Mouse (Mus musculus) inflammation-experienced regulatory T-cells, adult 6 months (primary cell): ENCODE data around the gene Ccdc187. TPM values are rescaled to one million over a fixed set of nuclear protein-coding genes. Genes with fewer than 3 reads are reported as not detected.

Source experiments
- ATAC-seq: one replicate; pipeline ENCODE4 v1.8.0; 2017
- polyA plus RNA-seq, 3 experiments: library from polyadenylated mRNA; unstranded; fragments of 100-300 nt; shearing (Covaris generic); gene quantifications; one replicate each; pipeline ENCODE4 v1.2.1; 2017

The Ccdc187 gene
- polyA plus RNA-seq, 3 experiments from 2014 or later, result 0.04 TPM; not detected in 2

DNA sequence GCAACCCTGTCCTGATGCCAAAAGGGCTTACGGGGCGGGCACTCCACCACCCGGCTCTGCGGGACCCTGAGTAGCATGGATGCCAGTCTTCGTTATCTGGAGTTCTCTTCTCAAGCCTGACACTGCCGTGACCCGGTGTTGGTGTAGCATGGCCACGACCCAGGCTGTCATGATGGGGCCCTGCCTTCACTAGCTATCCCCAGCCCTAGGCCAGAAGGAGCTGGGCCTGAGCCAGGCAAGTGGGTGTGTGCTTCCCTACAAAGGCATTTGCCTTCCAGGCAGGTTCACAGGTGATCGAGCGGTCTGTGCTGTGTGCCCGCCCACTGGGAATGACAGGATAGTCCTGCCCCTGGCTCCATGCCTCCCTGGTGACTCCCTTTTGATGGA is 21.6 kb upstream of the Ccdc187 start:
- ATAC-seq, result peak; percentile 17

DNA sequence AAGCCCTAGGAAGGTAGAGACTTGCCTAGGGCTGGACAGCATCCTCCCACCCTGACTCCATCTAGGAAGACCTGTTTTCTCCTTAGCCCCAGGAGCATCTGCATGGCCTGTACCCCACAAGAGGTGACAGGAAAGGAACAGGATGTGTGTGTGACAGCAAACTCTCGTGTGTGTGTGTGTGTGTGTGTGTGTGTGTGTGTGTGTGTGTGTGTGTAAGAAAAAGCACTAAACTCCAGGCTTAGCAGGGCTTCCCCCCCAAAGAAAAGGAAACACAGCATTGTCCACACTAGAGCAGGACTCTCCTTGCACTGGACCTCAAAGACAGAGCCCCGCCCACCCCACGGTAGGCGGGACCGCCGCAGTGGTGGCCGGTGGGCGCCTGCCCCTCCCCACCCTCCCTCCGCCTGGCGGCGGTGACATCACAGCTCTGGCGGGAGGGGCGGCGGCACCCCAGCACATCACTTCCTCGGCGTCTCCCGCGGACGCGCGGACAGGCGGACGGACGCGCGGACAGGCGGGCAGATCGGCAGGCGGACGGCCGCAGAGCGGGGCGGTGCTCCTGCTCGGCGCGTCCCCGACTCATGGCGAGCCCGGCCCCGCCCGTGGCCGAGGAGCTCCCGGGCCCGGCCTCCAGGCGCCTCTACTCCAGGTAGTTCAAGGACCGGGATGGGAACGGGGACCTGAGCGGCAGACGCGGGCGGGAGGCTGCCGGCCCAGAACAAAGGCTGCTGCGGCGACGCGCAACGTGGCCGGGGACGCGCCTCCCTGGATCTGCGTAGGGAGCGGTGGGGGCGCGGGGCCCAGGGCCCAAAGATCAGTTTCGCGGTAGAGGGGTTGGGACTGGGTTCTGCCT is 20.9 kb upstream of the Ccdc187 start, which contains the start of gene Gpsm1:
Gene Gpsm1 (plus strand): TSS at position 444 of the 853 bp plus-strand sequence.
- peak; percentile 68 for ATAC-seq

DNA sequence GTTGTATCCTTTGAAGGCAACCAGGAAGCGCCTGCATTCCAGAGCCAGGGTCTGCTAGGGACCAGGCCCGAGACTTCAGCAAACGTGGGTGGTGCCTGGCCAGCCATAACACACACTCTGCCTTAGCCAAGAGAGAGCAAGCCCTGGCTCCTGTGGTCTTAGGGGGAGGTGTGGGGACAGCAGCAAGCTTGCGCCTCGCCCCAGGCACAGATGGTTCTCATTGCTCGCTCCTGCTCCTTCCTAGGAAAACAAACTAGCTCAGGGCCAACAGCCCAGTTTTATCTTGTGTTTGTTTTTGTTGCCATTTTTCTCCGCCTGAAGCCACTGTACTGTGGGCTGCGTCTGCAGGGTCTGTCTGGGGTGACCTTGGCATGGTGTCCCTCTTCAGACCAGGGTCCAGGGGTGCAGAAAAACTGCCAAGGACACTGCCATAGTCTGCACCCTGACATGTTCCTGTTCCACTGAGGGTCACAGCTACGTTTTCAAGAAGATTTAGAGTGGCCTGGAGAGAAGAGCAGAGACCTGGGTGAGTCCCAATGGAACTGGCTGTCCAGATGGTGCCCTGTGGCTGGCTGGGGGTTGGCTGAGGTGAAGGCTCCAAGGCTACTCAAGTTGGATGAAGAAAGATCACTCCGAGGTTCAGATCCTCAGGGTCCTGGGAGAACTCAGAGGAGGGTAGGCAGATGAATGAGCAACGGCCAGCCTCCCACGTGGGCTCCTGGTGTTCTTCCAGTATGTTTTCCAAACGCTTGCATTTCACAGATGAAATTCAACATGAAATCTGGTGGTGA is 20.1 kb upstream of the Ccdc187 start:
- no peak for ATAC-seq

DNA sequence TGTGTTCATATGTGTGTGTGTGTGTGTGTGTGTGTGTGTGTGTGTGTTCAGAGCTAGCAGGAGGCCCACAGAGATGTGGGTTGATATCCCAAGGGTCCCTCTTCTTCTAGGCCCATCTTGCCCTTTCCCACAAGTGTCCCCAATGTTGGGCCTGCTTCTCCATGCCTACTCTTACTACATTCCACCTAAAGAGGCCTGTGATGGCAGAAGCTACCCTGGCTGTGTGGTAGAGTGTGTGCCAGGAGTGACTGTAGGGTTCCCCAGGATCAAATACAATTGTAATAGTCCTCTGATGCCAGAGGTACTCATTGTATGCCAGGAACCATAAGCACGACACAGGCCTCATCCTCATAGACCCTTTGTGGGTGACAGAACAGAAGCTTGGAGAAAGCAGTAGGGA is 19.0 kb upstream of the Ccdc187 start:
- ATAC-seq, result no peak

DNA sequence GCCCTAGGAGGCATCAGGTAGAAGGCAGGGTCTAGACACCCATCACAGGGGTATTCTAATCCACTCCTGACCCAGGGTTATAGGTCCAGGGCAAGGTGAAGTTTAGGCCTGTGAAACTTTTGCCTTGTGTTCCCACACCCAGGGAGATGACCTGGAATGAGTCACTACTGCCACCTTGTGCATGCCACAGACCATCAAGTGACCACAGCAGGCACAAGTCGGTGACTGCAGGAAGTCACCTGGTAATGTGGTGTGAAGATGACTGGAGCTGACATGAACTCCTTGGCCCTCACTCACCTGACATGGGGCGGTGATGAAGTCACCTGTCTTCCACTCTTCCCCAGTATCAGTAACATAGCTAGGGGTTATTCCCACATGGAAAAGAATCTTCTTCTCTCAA is 18.5 kb upstream of the Ccdc187 start:
- no peak for ATAC-seq

GRCm38 (mm10) chr2:26311936-26312335 is 17.6 kb upstream of the Ccdc187 start:
- ATAC-seq, result no peak

DNA sequence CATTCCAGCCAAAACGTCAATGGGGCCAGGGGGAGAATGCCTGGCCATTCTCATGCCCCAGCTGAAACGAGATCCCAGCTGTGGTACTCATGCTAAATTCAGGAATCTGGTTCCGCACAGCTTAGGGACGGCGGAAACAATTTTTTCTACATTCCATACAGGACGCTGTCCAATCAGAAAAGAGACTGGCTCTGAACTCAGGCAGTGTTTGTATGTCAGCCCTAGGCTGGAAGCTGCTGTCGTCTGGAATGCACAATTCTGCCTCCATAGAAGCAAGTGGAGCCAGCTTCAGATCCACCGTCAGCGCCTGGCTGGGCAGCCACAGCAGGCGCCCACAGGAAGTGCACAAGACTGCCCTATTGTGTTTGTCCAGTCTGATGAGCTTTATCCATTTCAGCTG is 15.4 kb upstream of the Ccdc187 start:
- ATAC-seq, result no peak

- no peak for ATAC-seq
These were observed 12.3 kb upstream of the Ccdc187 start for GRCm38 (mm10) chr2:26306702-26307101.

- no peak for ATAC-seq
These were observed 11.2 kb upstream of the Ccdc187 start for GRCm38 (mm10) chr2:26305555-26305954.

- no peak for ATAC-seq
These were observed 10.4 kb upstream of the Ccdc187 start for GRCm38 (mm10) chr2:26304711-26305110.

GRCm38 (mm10) chr2:26302005-26302503 is 7.7 kb upstream of the Ccdc187 start:
- ATAC-seq, result no peak

- no peak for ATAC-seq
These were observed 6.4 kb upstream of the Ccdc187 start for GRCm38 (mm10) chr2:26300808-26301174.

DNA sequence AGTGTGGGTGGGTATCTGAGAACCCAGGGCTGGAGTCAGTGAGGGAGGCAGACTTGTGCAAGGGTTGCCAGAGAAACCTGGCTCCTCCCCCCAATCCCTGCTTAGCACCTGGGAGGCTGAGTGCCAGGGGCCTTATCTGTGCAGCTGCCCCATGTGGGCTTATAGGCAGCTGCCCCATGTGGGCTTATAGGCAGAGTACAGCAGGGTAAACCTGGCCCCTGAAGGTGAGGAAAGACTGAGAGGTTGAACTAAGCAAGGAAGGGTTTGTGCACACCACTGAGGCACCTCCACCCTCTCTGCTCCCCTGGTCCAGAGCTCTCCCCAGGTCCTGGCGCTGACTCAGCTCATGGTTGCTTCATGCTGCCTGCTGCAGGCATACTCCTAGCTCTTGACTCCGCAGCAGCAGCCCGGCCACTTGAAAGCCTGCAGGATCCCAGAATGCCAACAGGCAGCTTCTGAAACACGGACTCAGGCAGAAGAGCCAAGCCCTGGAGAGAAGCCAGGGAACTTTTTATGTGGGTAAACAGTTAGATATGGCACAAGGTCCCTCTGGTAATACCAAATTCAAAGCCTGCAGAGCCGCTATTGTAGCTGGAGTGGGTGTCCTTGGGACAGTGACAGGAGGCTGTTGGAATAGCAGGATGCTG is 5.9 kb upstream of the Ccdc187 start:
- ATAC-seq, result no peak

GRCm38 (mm10) chr2:26299336-26299735 is 5.0 kb upstream of the Ccdc187 start:
- no peak for ATAC-seq

DNA sequence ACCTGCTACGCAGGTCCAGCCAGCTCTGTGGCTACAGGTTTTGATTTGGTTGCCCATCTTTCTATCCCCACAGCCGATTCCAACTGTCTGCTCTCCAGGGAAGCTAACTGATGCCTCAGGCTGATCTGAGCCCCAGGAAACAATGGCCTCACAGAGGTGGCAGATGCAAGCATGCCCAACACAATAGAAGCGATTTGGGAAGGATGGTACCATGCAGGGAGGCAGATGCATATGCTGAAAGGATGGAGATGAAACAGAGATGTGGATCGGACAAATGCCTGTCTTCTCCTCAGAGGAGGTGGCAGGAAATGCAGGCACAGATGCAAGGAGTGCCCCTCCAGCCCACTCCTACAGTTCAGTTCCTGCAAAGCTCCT is 4.5 kb upstream of the Ccdc187 start:
- ATAC-seq, result no peak

- ATAC-seq, result no peak
These were observed 4.0 kb upstream of the Ccdc187 start for GRCm38 (mm10) chr2:26298208-26298855.

DNA sequence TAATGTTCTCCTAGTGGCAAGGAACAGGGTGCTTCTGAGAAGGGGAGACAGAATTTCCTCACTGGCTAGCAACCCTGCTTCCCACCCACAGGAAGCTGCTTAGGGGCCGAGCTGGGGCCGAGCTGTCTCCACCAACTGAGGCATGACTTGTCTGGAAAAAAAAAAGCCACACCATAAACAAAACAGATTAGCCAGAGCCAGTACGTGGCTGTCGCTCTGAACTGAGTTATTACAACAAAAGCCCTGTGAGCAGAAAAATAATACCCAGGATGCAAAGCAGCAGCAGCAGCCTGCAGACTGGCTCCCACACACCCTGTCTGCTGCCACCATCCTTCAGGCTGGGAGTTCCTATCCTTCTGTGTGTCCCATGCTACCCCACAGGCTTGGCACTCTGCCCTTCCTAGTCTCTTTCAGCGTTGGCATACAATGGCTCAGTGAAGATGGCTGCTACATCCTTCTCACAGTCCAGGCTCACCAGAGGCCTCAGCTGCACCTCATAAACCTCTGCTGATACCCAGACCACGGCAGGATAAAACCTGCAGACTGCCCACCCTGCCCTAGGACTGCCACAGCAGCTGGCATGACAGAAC is 2.3 kb upstream of the Ccdc187 start:
- no peak for ATAC-seq

GRCm38 (mm10) chr2:26290133-26290532 is 4.2 kb downstream of the Ccdc187 start:
- no peak for ATAC-seq

- ATAC-seq, result no peak
These were observed 8.0 kb downstream of the Ccdc187 start for GRCm38 (mm10) chr2:26286391-26286790.

- ATAC-seq, result no peak
These were observed 8.6 kb downstream of the Ccdc187 start for GRCm38 (mm10) chr2:26285804-26286203.

GRCm38 (mm10) chr2:26280594-26280993 is 13.8 kb downstream of the Ccdc187 start:
- no peak for ATAC-seq

DNA sequence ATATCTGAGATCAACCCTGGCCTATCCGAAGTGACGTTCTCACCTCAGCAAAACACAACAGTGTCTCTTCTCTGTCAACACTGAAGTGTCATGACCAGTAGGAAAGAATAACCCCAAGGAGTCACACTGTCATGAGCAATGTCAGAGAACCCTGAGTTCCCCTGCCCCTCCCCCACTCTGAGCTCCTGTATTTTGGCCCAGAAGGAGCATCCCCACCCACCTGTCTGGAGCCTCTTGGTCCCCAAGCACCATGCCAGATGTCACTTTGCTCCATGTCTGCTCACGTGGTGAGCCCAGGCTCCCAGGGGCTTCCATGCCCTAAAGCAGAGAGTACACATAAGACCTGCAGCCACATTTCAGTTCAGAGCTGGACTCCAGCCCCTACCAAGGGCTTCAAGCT is 14.6 kb downstream of the Ccdc187 start:
- ATAC-seq, result no peak
